In genomic region chr3:126628380-126628779, GRCm38 (mm10) we compare ENCODE assay signal across 21 mouse cellular contexts. TPM values are rescaled to one million over a fixed set of nuclear protein-coding genes. Genes with fewer than 3 reads are reported as not detected.
DNase-seq lines count a peak whose midpoint lies in the region; ATAC-seq and TF ChIP-seq lines count a peak whose summit lies in the region.
"Had no signal": no experiment of that assay in that cellular context is flagged by ENCODE, and none has a peak within 500 bp of the region (broad histone marks: within the 10 kb centered on the region; RNA-seq: fewer than 3 reads in every experiment).

No protein-coding gene starts in this region.

- TF ChIP-seq EP300 in heart, adult 2 months (IDR thresholded peaks at IDR 0.05; ENCODE audit: insufficient read depth, low read depth, low read length): no peak
- TF ChIP-seq EP300 in lung, postnatal 0 days (IDR thresholded peaks at IDR 0.05): 0 out of 2 replicates have a peak, but pooled peaks have one; percentile 11

- intact Hi-C loops in heart, adult 2 months (cut with DNase I): no loop called here

- H3K4me1 ChIP-seq in heart, embryonic 14.5 days (ENCODE audit: control insufficient read depth in 2 of 2, insufficient read depth in 2 of 2, low read length in 2 of 2): peaks cover 13 to 59% of the 10 kb centered on the region in 2 experiments
- peaks cover 16% of the 10 kb centered on the region for H3K4me1 ChIP-seq in heart, adult 2 months (ENCODE audit: control insufficient read depth, insufficient read depth, low read length)
- H3K4me1 ChIP-seq in lung, postnatal 0 days (ENCODE audit: insufficient read depth, low read depth, low read length): peaks cover 11% of the 10 kb centered on the region; the same call in 1 of the 2 replicates
- H3K4me1 ChIP-seq: kidney, embryonic 15.5 days had no signal

- H3K9ac ChIP-seq in heart, embryonic 14.5 days (ENCODE audit: low read length): no peak overlapping the region
- H3K9ac ChIP-seq in heart, adult 2 months (ENCODE audit: low read depth, low read length): no peak overlapping the region
- no peak overlapping the region for H3K9ac ChIP-seq in lung, postnatal 0 days (replicated peaks; ENCODE audit: low read depth)
- H3K9ac ChIP-seq: forebrain, postnatal 0 days; hindbrain, embryonic 14.5 days; kidney, embryonic 15.5 days had no signal

- TF ChIP-seq POLR2A in heart, adult 2 months (IDR thresholded peaks at IDR 0.05; ENCODE audit: insufficient read depth, low read depth, low read length): no peak

- no peak for ATAC-seq in heart, embryonic 14.5 days (ENCODE audit: insufficient number of reproducible peaks, insufficient read depth, low FRiP score, low read depth)
- ATAC-seq in lung, postnatal 0 days: no peak
- peak; percentile 79 for ATAC-seq in activated CD4-positive, CD25-positive, alpha-beta regulatory T cell, adult 4 months
- ATAC-seq: forebrain, postnatal 0 days; intestine, embryonic 16.5 days had no signal

- DNase-seq in heart, adult 2 months: no peak
- no peak for DNase-seq in lung, postnatal 0 days (ENCODE audit: low spot score)
- no peak for DNase-seq in lung, postnatal 36 days
- DNase-seq in naive thymus-derived CD4-positive, alpha-beta T cell, adult 2 months (ENCODE audit: low read depth): peak; percentile 64
- no peak for DNase-seq in testis, postnatal 10 days (ENCODE audit: low spot score)
- DNase-seq in ovary, postnatal 14 days (ENCODE audit: low spot score): no peak
- DNase-seq: adrenal gland, postnatal 25 days; cerebellum, adult 18-20 months; cerebellum, postnatal 25 days; embryo, embryonic 11 days; forebrain, postnatal 0 days; lung, adult 18-20 months; right cerebral cortex, postnatal 4 days; thymus, postnatal 36 days had no signal

- H3K79me2 ChIP-seq in heart, adult 2 months (replicated peaks; ENCODE audit: control insufficient read depth, insufficient read depth, low read length): peaks cover 3% of the 10 kb centered on the region

- WGBS in heart, embryonic 14.5 days: 51% methylated on average over 3 of the region's 3 CpGs
- WGBS in heart, adult 2 months: 40% methylated on average over 3 of the region's 3 CpGs
- 24% methylated on average over 3 of the region's 3 CpGs for WGBS in lung, postnatal 0 days

- no peaks in the 10 kb centered on the region for H3K27me3 ChIP-seq in heart, embryonic 14.5 days (ENCODE audit: control insufficient read depth, insufficient read depth, low read length)
- H3K27me3 ChIP-seq in heart, adult 2 months (ENCODE audit: control insufficient read depth, insufficient read depth, low read length): no peaks in the 10 kb centered on the region
- H3K27me3 ChIP-seq in lung, postnatal 0 days (replicated peaks; ENCODE audit: insufficient read depth, low read length): no peaks in the 10 kb centered on the region
- H3K27me3 ChIP-seq: kidney, embryonic 15.5 days had no signal

- H3K4me3 ChIP-seq in heart, embryonic 14.5 days (ENCODE audit: control insufficient read depth in 1 of 2, insufficient read depth in 1 of 2, low read depth in 1 of 2, low read length in 2 of 2): no peak overlapping the region
- no peak overlapping the region for H3K4me3 ChIP-seq in heart, adult 2 months
- no peak overlapping the region for H3K4me3 ChIP-seq in lung, postnatal 0 days (ENCODE audit: low read depth, low read length)
- H3K4me3 ChIP-seq: kidney, embryonic 15.5 days had no signal

- H3K9me3 ChIP-seq in heart, embryonic 14.5 days (ENCODE audit: control insufficient read depth, low read length): no peaks in the 10 kb centered on the region
- no peaks in the 10 kb centered on the region for H3K9me3 ChIP-seq in lung, postnatal 0 days (ENCODE audit: low read length)

- peak overlapping the region; percentile 53 to 75; a peak in 3 of 4 replicates for H3K27ac ChIP-seq in heart, embryonic 14.5 days (replicated peaks in 1 of 2; ENCODE audit: control insufficient read depth in 1 of 2, insufficient read depth in 1 of 2, low read depth in 2 of 2, low read length in 2 of 2)
- no peak overlapping the region; the same call in 1 of the 2 replicates for H3K27ac ChIP-seq in heart, adult 2 months
- H3K27ac ChIP-seq in lung, postnatal 0 days (ENCODE audit: low read length): peak overlapping the region; percentile 55
- H3K27ac ChIP-seq: hindbrain, embryonic 14.5 days had no signal

- H3K36me3 ChIP-seq in heart, embryonic 14.5 days (ENCODE audit: control insufficient read depth, insufficient read depth, low read length): no peaks in the 10 kb centered on the region
- peaks cover 20% of the 10 kb centered on the region for H3K36me3 ChIP-seq in heart, adult 2 months (ENCODE audit: control insufficient read depth, insufficient read depth, low read length)
- H3K36me3 ChIP-seq in lung, postnatal 0 days (ENCODE audit: insufficient read depth, low read length): no peaks in the 10 kb centered on the region
- H3K36me3 ChIP-seq: G1E; kidney, embryonic 15.5 days had no signal

- no peak overlapping the region for H3K4me2 ChIP-seq in heart, embryonic 14.5 days (ENCODE audit: low read length)
- H3K4me2 ChIP-seq in lung, postnatal 0 days (replicated peaks; ENCODE audit: low read depth, low read length): no peak overlapping the region
- H3K4me2 ChIP-seq: hindbrain, embryonic 14.5 days; kidney, embryonic 15.5 days; liver, embryonic 11.5 days had no signal

- TF ChIP-seq CTCF in heart, adult 2 months (IDR thresholded peaks at IDR 0.05): no peak
- TF ChIP-seq CTCF in lung, postnatal 0 days (IDR thresholded peaks at IDR 0.05): no peak

RNA-seq across cellular contexts. Expression of gene Camk2d, which starts 32.3 kb away (rescaled TPM):
- 149 and 154 TPM in 2 replicates for polyA plus RNA-seq in heart, embryonic 14.5 days (2014; fragmentation: Nextera tagmentation; extraction: Ambion mirVana)
- 100 to 1,000 TPM; 131 to 133 TPM for total RNA-seq in heart, adult 2 months (2021)
- 135 and 218 TPM in 2 replicates for polyA plus RNA-seq in heart, adult 2 months (2012; rRNA removed)
- polyA plus RNA-seq in lung, postnatal 0 days (2015; fragmentation: Nextera tagmentation; extraction: Ambion mirVana): 36.6 and 39.9 TPM in 2 replicates
- polyA plus RNA-seq in activated CD4-positive, CD25-positive, alpha-beta regulatory T cell, adult 4 months (2017; shearing (Covaris generic)): 10 to 100 TPM; 41.6 to 80.5 TPM
- polyA plus RNA-seq: G1E had no signal
